Mouse (Mus musculus) adrenal gland, adult (tissue): ENCODE measurements at regions not wholly inside any gene's neighbourhood (a gene's known extent, or its start where the extent isn't known, plus 50 kb on each side); places are given as distances from the start of the nearest gene placed in this dataset.

Experiments used
- DNase-seq, 2 experiments: peaks; one replicate each; pipeline ENCODE4 v3.0.0; 2022 to 2023; ENCODE audit warnings: low spot score in 1 of 2; ENCODE audit not compliant: inconsistent age in 2 of 2

DNA sequence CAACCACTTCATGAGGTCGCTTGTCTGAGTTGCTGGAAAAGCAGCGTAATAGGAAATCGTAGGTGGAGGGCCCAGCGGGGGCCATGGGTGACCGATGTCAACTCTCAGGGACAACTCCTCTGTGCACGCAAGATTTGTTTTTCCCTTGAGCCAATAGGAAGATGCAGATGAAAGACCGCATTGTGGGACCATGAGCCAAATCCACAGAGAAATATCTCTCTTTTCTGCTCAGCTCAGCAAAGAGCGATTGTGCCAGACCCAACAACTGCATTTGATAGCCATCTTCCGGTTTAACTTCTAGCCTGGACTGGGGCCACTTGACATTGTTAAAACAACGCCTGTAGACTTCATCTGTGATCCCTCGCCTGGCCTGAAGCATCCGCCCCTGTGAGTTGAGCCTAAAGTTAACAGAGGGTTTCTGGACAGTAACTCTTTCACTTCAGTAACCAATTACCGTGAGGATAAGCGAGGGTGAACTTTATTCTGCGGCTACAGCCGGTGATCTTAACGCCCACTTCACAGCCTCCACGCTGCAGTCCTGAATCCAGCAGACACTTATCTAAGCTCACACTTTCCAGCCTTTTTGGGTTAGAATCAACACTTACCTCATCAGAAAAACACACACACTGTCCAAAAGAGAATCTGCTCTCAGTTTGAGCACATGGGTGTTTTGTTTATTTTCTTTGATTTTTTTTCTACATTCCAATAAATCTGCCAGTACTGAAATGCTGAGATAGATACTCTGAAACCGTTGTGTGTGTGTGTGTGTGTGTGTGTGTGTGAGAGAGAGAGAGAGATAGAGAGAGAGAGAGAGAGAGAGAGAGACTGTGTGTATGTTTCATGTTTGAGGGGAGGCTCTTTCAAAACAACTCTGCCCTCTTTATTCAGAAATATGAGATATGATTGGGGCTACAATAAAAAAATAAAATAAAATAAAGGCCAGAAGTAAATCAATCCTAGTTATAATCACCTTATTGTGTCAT lies 111.9 kb downstream of the Tomm20 start:
- peak; percentile 45 to 77 for DNase-seq

DNA sequence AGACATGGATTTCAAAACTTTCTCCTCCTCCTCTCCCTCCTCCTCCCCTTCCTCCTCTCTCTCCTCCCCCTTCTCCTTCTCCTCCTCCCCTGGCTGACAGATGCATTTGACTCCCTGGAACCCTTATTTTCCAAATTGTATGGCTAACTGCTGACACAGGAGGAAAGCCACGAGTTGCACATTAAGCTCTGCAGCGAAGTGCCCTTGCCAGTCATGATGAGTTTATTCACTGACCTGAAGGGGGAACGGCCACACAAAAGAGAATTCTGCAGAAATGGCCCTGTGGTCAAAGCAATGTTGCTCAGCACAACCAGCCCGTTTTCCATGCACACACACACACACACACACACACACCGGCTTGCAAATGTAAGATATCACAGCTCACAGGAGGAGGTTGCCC lies 112.6 kb downstream of the Tomm20 start:
- peak in 1 of 2 experiments; percentile 70 for DNase-seq

DNA sequence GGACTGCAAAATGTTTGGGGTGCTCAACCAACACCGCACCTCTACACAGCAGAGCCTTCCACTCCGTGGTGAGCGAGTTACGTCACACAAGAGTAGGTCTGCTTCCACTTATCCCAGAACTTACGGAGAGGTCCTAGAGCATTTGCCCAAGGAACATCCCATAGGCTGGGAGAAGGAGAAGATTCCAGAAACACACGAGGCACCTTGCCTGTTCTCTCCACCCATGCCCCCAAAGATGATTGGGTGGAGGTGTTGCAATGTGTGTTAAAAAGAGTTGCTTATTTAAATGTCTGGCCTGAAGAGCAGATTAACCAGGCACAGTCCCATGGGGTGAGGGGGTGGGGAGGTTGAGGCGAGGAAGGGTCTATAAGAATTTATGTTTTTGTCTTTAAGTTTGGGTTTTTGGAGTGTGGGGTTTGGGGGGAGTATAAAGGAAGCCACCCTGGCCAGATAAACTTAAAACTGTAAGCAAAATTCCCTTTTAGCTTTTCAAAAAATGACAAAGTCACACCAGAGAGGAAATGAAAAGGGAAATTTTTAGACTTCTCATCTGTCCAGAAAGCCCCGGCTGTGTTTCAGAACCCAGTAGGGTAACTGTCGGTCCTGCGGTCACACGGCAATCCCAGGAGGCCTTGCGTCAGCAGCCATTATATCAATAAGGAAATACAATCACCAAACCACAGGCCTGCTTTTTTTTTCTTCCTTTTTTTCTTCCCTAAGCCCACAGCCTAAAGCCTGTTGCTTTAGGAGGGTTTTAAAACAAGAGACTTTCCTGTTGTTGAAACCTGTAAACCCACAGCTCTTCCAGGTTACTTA lies 113.3 kb downstream of the Tomm20 start:
- DNase-seq: peak in 1 of 2 experiments; percentile 68

DNA sequence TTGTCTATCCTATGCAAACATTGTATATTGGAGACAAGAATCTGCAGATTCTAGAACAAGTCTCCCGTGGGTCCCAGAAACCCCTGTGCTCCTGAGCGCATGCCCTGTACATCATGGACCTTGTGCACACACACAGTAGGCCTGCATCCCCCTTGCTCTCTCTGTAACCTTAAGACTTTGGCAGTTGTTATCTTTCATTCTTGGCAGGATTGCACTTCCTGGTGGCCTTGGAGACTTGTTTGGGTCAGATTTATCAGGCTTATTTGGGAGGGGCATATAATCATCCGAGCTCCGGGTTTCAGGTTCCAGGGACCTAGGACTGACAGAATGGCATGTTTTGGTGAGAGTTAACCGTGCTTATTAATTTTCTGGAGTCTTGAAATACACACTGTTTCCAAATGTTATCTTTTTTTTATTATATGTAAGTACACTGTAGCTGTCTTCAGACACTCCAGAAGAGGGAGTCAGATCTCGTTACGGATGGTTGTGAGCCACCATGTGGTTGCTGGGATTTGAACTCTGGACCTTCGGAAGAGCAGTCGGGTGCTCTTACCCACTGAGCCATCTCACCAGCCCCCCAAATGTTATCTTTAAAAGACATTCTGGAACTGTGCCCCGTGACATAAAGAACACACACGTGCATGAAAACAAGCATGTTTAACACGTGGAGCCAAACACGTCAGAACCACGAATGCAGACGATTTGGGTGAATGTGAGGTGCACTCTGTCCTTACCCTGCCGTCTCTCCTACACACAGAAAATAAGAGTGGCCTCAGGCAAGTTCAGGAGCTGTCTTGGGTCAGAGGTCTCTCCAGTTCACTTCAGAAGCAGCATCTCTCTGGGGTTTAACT lies 114.1 kb downstream of the Tomm20 start:
- DNase-seq: peak in 1 of 2 experiments; percentile 73

DNA sequence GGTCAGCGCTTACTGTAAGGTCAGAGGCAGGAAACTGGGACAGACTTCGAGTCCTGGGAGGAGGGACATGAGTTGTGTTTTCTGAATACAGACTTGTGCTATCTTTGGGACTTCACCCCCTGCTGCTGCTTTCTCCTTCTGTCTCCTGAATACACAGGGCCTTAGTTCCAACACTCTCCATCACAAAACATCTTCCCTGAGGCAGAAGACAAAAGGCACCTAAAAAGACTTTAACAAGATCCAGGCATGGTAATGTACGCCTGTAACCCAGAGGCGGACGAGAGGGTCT lies 115.5 kb downstream of the Tomm20 start:
- peak in 1 of 2 experiments; percentile 71 for DNase-seq

DNA sequence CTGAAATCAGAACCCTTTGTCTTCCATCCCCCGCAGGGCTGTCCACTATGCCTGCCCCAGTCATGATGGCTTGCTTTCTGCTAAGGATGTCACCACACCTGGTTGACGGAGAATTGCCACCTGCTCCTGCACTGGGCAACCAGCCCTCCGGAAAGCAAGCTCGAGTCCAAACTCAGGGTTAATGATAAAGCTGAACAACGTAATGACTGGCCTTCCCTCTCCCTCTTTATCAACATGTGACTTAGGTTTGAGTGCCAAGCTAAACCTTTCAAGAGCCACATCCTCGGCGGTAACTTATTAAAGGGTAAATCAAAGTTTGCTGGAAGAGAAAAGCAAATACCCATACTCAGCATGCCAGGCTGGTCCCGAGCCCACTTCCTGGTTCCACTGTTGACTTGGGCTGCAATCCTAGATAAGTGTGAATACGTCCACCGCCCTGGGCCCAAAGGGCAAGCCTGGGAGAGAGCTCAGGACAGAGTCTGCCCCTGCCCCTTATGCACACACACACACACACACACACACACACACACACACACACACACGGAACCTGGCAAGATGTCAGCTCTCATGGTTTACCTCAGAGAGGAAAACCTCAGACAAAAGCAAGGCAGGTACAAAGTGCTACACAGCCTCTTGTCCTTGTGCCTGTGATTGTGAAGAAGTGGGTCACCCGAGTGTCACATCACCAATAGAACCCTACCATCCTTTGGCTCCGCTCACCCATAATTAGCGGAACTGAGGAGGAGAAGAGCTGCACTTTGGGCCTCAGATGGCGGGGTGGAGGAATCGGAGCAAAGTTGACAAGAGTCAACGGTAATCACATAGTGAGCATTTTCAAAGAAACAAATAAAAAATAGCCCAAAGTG lies 116.0 kb downstream of the Tomm20 start:
- DNase-seq: peak in 1 of 2 experiments; percentile 55

DNA sequence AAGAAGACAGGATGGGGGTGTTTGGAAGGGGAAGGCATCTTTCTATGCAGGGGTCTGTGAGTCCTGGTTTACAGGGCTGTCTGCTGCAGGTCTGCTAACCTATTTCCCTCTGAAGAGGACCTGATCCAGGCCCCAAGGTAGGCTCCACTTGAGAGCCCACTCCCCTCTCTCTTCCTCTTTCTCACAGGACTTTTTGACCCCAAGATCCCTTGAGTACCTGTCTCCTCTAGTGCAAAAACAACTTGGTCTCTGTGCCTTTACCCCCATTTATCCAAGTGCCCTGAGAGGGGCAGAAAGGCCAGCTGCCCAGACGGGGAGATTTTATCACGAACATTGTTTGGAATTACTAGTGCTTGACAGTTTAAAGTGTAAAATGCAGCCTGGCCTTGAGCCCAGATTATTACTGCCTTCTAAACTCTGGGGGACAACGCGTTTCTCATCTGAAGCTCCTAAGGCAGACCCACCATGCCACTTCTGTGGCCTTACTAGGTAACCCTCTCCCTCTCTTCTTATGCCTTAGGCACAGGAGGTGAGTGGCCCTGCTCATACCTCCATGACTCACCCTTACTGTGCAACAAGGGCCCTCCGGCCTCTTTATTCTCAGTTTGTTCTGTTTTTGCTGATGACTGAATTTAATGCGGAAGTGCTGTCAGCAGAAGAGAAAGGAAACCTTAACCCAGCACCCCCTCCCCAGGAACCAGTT lies 117.8 kb downstream of the Tomm20 start:
- DNase-seq: peak; percentile 56 to 83

DNA sequence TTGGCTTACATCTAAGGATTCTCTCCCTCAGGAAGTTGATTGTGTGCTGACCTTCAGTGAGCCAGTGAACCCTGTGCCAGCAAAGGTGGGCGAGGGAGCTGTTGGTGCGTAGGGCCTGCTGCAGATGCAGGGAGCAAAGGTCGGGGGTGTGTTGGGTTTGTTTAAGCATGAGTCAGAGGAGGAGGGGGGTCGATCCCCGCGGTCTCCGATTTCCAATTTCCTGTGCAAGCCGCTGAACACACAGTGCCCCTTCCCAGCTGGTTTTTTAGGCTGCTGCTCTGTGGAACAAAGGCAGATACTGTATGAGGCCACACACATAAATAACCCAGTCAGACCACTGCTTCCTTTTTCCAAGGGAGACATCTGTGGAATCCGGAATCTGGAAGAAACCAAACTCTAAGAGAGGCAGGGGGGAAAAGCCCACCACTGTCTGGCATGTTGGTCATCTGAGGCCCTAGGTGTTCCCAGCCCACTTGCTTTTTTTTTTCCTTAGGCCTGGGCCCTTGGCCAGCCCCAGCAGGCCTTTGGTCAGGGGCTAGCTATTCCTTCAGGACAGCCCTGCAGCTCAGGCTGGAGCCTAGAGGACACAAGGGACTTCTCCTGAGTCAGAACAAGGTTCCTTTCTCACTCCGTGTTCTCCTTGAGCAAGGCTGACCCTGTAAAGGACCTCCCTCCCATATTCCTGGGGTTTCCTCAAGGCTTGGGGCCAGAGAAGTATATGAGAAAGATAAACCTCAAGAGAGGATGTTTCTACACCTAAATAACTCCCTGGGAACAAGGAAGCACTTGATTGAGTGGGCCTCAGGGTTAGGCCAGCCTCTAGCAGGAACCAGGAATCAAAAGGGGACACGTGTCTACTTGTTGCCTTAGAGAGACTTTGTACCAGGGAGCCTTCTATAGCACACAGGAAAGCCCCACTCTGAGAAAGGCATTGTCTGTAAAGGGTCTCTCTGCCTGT lies 119.0 kb downstream of the Tomm20 start:
- peak; percentile 83 to 88 for DNase-seq

DNA sequence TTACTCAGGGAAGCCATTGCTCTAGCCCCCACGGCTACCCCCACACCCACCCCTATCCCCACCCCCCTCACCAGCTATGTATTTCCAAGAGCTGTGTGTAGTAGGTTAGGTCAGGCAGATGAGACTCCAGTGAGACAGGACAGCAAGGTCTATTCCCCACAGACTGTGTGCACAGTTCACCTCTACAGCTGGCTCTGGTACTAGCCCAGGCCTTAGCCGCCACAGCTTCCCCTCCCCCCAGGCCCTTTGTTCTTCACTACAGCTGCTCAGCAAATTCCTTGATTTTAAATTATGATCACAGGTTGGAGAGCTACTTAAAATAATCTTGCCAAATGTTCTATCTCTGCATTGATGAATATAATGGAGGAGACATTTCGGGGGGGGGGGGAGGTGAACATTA lies 119.8 kb downstream of the Tomm20 start:
- peak; percentile 59 to 80 for DNase-seq

DNA sequence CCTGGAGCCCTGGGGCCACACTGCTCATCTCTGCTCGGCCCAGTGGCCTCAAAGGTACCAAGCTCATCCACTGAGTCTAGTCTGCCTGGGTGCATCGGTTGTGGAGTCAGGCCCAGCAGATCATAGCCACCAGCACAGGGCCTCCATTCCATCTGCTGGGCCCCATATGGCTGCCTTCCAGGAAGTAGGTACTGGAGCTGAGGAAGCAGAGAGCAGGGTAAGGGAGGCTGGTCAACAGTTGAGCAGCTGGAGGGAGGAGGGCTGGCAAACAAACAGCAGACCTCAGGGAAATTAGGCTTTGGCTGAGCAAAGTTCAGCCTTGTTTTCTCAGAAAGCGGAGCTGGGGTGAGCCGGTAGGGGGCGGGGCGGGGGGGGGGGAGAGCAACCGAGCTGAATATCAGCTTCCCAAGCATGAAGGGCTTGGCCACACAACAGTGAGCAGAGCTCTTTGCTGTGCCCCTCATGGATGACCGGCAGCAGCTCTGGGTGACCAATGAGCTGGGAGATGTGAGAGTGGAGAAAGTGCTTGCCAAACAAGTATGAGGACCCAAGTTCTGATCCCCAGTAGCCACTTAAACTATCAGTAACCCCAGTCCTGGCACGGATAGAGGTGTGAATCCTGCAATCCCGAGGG lies 121.0 kb downstream of the Tomm20 start:
- DNase-seq: peak; percentile 41 to 69

DNA sequence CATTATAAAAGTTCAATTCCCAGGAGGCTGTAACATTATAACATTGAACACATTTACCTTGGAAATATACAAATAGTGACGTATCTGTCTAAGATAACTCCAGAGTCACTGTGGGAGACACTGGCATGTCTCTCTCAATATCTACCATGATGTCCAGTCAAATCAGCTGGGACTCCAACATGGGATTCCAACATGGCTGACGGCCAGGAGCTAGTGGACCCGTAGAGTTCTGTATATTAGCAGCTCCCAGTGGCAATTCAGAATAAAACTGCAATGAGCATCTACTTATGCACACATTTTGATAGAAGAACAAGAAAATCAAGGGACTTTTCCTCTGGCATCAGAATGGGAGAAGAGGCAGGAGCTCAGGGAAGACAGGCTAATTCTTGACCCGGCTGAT lies 123.4 kb downstream of the Tomm20 start:
- DNase-seq: no peak

DNA sequence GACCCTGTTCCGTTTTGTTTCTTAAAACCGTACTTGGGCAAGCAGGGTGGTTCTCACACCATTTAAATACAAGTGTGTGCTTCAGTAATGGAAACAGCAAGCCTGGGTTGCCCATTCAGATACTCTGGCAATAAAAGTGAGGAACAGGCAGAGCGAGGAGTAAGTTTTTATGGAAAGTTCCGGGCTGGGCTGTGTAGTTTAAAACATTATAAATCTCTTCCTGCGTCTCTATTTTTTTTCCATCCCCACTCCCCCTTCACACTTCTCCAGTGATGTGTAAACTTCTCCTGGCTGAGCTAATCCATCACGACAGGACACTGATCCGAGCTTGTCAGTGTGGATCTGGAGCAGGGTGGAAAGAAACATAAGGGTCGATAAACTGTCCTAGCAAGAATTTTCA lies 124.4 kb downstream of the Tomm20 start:
- DNase-seq: no peak

DNA sequence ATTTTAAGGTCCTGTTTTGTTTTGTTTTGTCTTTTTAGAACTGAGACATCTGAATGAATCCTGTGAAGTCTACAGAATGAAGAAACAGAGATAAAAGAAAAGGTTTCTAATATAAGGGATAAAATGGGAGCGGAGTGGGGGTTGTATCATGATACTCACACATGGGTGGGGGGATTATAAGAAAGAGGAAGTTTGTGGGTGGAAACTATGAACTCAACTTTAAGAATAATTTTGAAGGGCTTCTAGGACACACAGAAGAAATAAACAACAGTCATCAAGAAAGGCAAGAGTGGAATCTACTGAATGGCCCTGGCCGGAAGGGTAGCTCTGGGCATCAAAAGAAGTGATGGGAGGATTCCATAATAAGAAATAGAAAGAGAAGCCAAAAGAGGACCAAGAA lies 125.1 kb downstream of the Tomm20 start:
- no peak for DNase-seq

DNA sequence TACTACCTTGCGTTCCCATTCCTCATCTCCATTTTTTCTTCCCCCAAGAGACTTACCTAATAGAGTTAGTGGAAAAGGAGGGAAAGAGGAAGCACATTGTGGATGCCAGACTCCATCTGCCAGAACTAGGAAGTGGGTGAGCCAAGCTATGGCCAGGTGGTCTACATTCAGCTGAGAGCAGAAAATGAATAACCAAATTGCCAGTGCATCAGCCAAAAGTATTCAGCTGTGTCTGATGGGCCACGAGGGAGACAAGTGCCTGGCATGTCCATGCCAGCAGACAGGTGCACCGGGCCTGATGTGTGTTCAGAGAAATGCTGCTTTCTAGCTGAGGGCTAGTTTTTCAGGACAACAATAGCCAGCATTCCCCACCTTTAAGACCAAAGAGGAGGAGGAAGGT lies 126.4 kb downstream of the Tomm20 start:
- no peak for DNase-seq

DNA sequence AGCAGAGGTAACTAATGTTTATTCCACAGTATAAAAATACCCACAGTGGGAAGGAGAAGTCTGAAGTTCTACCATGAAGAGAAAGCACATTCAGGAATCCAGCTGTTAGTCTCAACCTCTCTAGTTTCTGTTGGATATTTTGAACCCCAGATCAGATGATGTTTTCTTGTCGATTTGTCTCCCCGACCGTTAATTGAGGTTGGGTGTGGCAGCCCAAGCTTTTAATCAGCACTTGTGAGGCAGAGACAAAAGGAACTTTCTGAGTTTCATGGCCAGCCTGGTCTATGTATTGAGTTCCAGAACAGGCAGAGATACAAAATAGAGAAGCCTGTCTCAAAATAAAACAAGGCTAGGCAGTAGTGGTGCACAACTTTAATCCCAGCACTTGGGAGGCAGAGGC lies 129.5 kb downstream of the Tomm20 start:
- no peak for DNase-seq

DNA sequence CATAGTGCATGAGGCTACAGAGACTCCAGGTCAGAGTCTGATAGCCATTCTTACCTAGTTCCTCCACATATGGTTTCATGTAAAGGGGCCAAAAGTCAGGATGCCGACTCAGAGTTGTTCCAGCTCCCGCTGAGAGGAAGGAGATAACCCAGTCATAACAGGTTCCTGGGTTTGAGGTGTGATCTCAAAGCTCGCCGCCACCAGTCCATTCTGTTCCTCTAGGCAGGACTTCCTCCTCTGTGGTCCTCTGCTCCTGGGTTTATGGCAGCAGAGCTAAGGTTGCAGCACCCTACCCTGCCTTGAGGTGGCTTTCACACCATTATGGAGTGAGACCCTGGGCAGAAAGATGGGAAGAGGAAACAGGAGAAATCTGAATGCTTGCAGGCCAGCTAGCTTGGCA lies 131.2 kb downstream of the Tomm20 start:
- DNase-seq: no peak

DNA sequence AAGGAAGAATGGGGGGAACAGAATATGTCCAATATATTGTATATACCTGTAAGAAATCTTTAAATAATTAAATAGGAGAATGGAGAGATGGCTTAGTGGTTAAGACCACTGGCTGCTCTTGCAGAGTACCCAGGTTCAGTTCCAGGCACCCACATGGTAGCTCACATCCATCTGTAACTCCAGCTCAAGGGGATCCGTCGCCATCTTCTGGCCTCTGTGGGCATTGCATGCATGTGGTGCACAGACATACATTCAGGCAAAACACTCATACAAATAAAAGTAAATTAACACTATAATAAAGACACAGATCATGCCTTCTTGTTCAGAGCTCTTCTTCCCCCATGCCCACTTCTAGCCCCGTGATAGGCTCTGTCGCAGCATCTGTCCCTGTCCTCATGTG lies 132.0 kb downstream of the Tomm20 start:
- DNase-seq: peak in 1 of 2 experiments; percentile 46

DNA sequence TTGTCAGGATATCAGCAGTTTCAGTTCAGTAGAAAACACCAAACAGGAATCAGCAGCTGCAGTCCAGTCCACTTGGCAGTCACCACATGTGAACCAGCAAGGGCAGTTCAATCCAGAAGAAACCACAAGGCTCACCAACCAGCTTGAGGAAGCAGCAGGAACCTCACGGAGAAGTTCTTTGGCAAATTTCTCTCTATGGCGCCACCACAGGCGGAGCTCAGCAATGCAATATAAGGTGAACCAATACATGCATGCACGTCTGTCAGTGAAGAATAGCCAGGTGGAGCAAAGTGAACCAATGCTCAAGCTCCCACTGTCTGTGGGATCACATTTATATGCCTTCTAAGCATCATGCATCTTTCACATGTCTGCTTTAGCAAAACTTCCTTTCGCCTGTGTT lies 132.9 kb downstream of the Tomm20 start:
- DNase-seq: no peak
